Comparison of ENCODE assay signal across 8 mouse cellular contexts in the genomic region with DNA sequence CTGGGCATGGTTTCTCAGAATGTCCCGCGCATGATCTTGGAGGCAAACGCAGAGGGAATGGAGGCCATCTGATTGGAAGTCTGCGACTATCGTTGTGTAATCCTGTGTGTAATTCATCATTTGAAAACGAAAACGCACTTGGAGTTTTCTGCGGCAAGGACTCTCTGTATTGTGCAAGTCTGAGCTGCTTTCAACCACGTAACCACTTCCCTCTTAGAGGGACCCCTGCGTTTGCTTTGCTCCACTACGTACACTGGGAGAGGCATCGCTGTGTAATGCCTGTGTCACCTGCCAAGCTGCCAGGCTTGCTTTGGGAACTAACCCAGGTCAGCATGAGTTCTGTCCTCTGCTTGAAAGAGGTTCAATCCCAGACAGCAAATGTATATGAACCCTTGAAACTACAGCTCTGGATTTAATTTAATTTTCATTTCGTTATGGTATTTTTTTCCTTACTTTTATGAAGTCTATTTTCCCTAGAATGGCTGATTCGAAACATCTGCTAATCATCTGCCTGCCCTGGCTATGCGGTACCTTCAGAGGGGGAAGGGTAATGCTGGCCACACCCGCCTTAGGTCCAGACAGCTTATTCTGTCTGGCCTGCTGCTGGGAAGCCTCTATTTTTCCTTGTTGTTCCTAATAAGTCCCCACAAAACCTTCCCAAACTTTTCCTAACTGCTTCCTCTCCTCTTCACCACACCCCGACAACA.
DNase-seq lines count a peak whose midpoint lies in the region; ATAC-seq and TF ChIP-seq lines count a peak whose summit lies in the region.

No protein-coding gene starts in this region.

- TF ChIP-seq POLR2A in brain, embryonic 14.5 days (IDR thresholded peaks at IDR 0.05; ENCODE audit: borderline replicate concordance, extremely low read depth, insufficient read depth, insufficient read length, poor library complexity, severe bottlenecking), result no peak

- TF ChIP-seq CTCF in brain, embryonic 14.5 days (IDR thresholded peaks at IDR 0.05; ENCODE audit: borderline replicate concordance, extremely low read depth, insufficient read depth, insufficient read length), result no peak

- no peaks in the 10 kb centered on the region for H3K36me3 ChIP-seq in limb, embryonic 12.5 days

- DNase-seq in gastrocnemius, adult 18-20 months (ENCODE audit: low spot score), result peak; percentile 31
- no peak for DNase-seq in gastrocnemius, postnatal 36 days
- peak; percentile 60 for DNase-seq in 3134 (ENCODE audit: extremely low read depth, insufficient read length, low spot score)
- peak; percentile 12 for DNase-seq in brain, embryonic 14.5 days (ENCODE audit: low read depth)
- DNase-seq in spleen, postnatal 4 days (ENCODE audit: low spot score in 2 of 2), result no peak
- DNase-seq in frontal cortex, postnatal 25 days (ENCODE audit: low spot score in 2 of 2), result no peak

- 38% methylated on average over 17 of the region's 17 CpGs for WGBS in limb, embryonic 12.5 days

- 0 out of 2 replicates have a peak overlapping the region, but pooled peaks have one; percentile 12 for H3K4me3 ChIP-seq in limb, embryonic 12.5 days (replicated peaks)

- peak overlapping the region; percentile 51; the same call in 1 of the 2 replicates for H3K27ac ChIP-seq in limb, embryonic 12.5 days

- H3K4me1 ChIP-seq in limb, embryonic 12.5 days (replicated peaks), result peaks cover 9% of the 10 kb centered on the region

- no peaks in the 10 kb centered on the region for H3K27me3 ChIP-seq in limb, embryonic 12.5 days

- ATAC-seq in limb, embryonic 12.5 days (ENCODE audit: insufficient number of reproducible peaks, insufficient read depth, low FRiP score, low TSS enrichment, low read depth), result peak; percentile 88
- peak; percentile 95 for ATAC-seq in monocyte, adult 5-6 weeks (replicated peaks; ENCODE audit: insufficient number of reproducible peaks, low FRiP score, low TSS enrichment, poor library complexity, severe bottlenecking)

- peak overlapping the region; percentile 44 for H3K4me2 ChIP-seq in limb, embryonic 12.5 days

- intact Hi-C loops in gastrocnemius, postnatal 36 days (cut with DNase I), result no loop called here

- no peaks in the 10 kb centered on the region for H3K9me3 ChIP-seq in limb, embryonic 12.5 days

- no peak overlapping the region for H3K9ac ChIP-seq in limb, embryonic 12.5 days (replicated peaks)

Comparison
In these comparisons a context has a peak if more than half of its experiments do, and no peak if none do; other contexts are left out.
1. DNase-seq: peak in gastrocnemius, adult 18-20 months (single experiment), 3134 (single experiment) and brain, embryonic 14.5 days (single experiment); none in gastrocnemius, postnatal 36 days (0 of 2), spleen, postnatal 4 days (0 of 2) and frontal cortex, postnatal 25 days (0 of 2).